Mouse (Mus musculus) MEL (cell line): Measurements from ENCODE around the gene Ell. TPM values are rescaled to one million over a fixed set of nuclear protein-coding genes. Genes with fewer than 3 reads are reported as not detected.

Experiments
- DNase-seq: peaks from one replicate; pipeline ENCODE4 v3.0.0; 2011; ENCODE audit warnings: low read depth, low spot score
- H3K27ac ChIP-seq: 2 replicates; pipeline ENCODE4 v1.5.1; 2012; ENCODE audit warnings: low read depth, mild to moderate bottlenecking, control low read depth, low read length, moderate library complexity; ENCODE audit not compliant: control insufficient read depth
- H3K27me3 ChIP-seq, 2 experiments: fragments of 150-350 bp in 1 of 2; sonication (generic) in 1 of 2; 2 replicates each; pipeline ENCODE4 v1.6.1; 2012; ENCODE audit warnings: low read length in 2 of 2, mild to moderate bottlenecking in 2 of 2, improper control_type of control experiment in 1 of 2, moderate library complexity in 1 of 2; ENCODE audit not compliant: insufficient read depth in 2 of 2, control insufficient read depth in 1 of 2
- H3K36me3 ChIP-seq, 2 experiments: 2 replicates each; pipeline ENCODE4 v1.6.1; 2012 to 2014; ENCODE audit warnings: low read length in 2 of 2, improper control_type of control experiment in 1 of 2, inconsistent platforms in 1 of 2, mild to moderate bottlenecking in 1 of 2; ENCODE audit not compliant: insufficient read depth in 2 of 2, control insufficient read depth in 1 of 2
- H3K4me1 ChIP-seq, 2 experiments: fragments of 150-350 bp in 1 of 2; sonication (generic) in 1 of 2; 2 replicates each; pipeline ENCODE4 v1.6.1; 2012; ENCODE audit warnings: low read length in 2 of 2, improper control_type of control experiment in 1 of 2, mild to moderate bottlenecking in 1 of 2; ENCODE audit not compliant: insufficient read depth in 2 of 2, control insufficient read depth in 1 of 2
- H3K4me3 ChIP-seq, 2 experiments: fragments of 150-350 bp in 1 of 2; sonication (generic) in 1 of 2; 2 replicates each; pipeline ENCODE4 v1.5.1; 2012; ENCODE audit warnings: low read depth in 2 of 2, low read length in 2 of 2, mild to moderate bottlenecking in 2 of 2, moderate library complexity in 2 of 2, control low read depth in 1 of 2, improper control_type of control experiment in 1 of 2; ENCODE audit not compliant: control insufficient read depth in 1 of 2, insufficient read depth in 1 of 2
- H3K79me2 ChIP-seq: 2 replicates; pipeline ENCODE4 v1.6.1; 2012; ENCODE audit warnings: mild to moderate bottlenecking, low read length, moderate library complexity; ENCODE audit not compliant: control insufficient read depth, poor library complexity, insufficient read depth
- H3K9ac ChIP-seq: 2 replicates; pipeline ENCODE4 v1.6.1; 2012; ENCODE audit warnings: low read depth, mild to moderate bottlenecking, control low read depth, low read length, moderate library complexity; ENCODE audit not compliant: control insufficient read depth, poor library complexity, severe bottlenecking
- H3K9me3 ChIP-seq: fragments of 150-350 bp; sonication (generic); replicated peaks from 2 replicates; pipeline ENCODE4 v1.6.1; 2012; ENCODE audit warnings: mild to moderate bottlenecking, low read length, improper control_type of control experiment, moderate library complexity; ENCODE audit not compliant: insufficient read depth
- BHLHE40 ChIP-seq: IDR thresholded peaks from 2 replicates; pipeline ENCODE4 v1.6.1; 2012; ENCODE audit warnings: low read depth, mild to moderate bottlenecking, inconsistent platforms, low read length, improper control_type of control experiment, borderline replicate concordance
- CHD1 ChIP-seq: IDR thresholded peaks from 2 replicates; pipeline ENCODE4 v1.6.1; 2012; ENCODE audit warnings: low read depth, mild to moderate bottlenecking, inconsistent platforms, low read length, improper control_type of control experiment
- CHD2 ChIP-seq: IDR thresholded peaks from 2 replicates; pipeline ENCODE4 v1.6.1; 2011; ENCODE audit warnings: low read length, improper control_type of control experiment
- E2F4 ChIP-seq: IDR thresholded peaks from 2 replicates; pipeline ENCODE4 v1.6.1; 2011; ENCODE audit warnings: low read depth, low read length, improper control_type of control experiment, borderline replicate concordance
- EP300 ChIP-seq, 2 experiments: IDR thresholded peaks; 2 replicates each; pipeline ENCODE4 v1.6.1; 2011; ENCODE audit warnings: improper control_type of control experiment in 2 of 2, low read length in 2 of 2, low read depth in 1 of 2, mild to moderate bottlenecking in 1 of 2
- ETS1 ChIP-seq: IDR thresholded peaks from 2 replicates; pipeline ENCODE4 v1.6.1; 2012; ENCODE audit warnings: low read depth, mild to moderate bottlenecking, inconsistent platforms, low read length, improper control_type of control experiment, moderate library complexity
- GATA1 ChIP-seq: IDR thresholded peaks from 2 replicates; pipeline ENCODE4 v1.6.1; 2011; ENCODE audit warnings: low read depth, low read length, improper control_type of control experiment
- HCFC1 ChIP-seq: IDR thresholded peaks from 2 replicates; pipeline ENCODE4 v1.6.1; 2012; ENCODE audit warnings: low read depth, mild to moderate bottlenecking, inconsistent platforms, low read length, improper control_type of control experiment, moderate library complexity
- JUND ChIP-seq: IDR thresholded peaks from 2 replicates; pipeline ENCODE4 v1.6.1; 2011; ENCODE audit warnings: low read depth, mild to moderate bottlenecking, improper control_type of control experiment, low read length
- MAX ChIP-seq: IDR thresholded peaks from 2 replicates; pipeline ENCODE4 v1.6.1; 2011; ENCODE audit warnings: low read length, improper control_type of control experiment
- MEF2A ChIP-seq: IDR thresholded peaks from 2 replicates; pipeline ENCODE4 v1.6.1; 2014; ENCODE audit warnings: low read depth, mild to moderate bottlenecking, inconsistent platforms, low read length, improper control_type of control experiment; ENCODE audit not compliant: poor library complexity, insufficient replicate concordance, severe bottlenecking; ENCODE audit errors: extremely low read depth
- MXI1 ChIP-seq: IDR thresholded peaks from 2 replicates; pipeline ENCODE4 v1.6.1; 2011; ENCODE audit warnings: mild to moderate bottlenecking, low read depth, low read length, improper control_type of control experiment
- MYB ChIP-seq: IDR thresholded peaks from 2 replicates; pipeline ENCODE4 v1.6.1; 2011; ENCODE audit warnings: mild to moderate bottlenecking, low read depth, low read length, improper control_type of control experiment
- MYC ChIP-seq: IDR thresholded peaks from 2 replicates; pipeline ENCODE4 v1.6.1; 2011; ENCODE audit warnings: low read depth, mild to moderate bottlenecking, low read length, improper control_type of control experiment, moderate library complexity
- NELFE ChIP-seq: IDR thresholded peaks from 2 replicates; pipeline ENCODE4 v1.6.1; 2011; ENCODE audit warnings: low read depth, low read length, improper control_type of control experiment
- POLR2A ChIP-seq, 2 experiments: IDR thresholded peaks; 2 replicates each; pipeline ENCODE4 v1.6.1; 2011 to 2012; ENCODE audit warnings: low read length in 2 of 2, mild to moderate bottlenecking in 2 of 2, control low read depth in 1 of 2, improper control_type of control experiment in 1 of 2, low read depth in 1 of 2, moderate library complexity in 1 of 2; ENCODE audit not compliant: control insufficient read depth in 1 of 2, insufficient read depth in 1 of 2, poor library complexity in 1 of 2
- POLR2AphosphoS5 ChIP-seq: IDR thresholded peaks from 2 replicates; pipeline ENCODE4 v1.6.1; 2012; ENCODE audit warnings: low read depth, borderline replicate concordance, mild to moderate bottlenecking, inconsistent platforms, low read length, moderate library complexity, mixed read lengths
- RAD21 ChIP-seq: IDR thresholded peaks from 2 replicates; pipeline ENCODE4 v1.6.1; 2011; ENCODE audit warnings: mild to moderate bottlenecking, low read depth, low read length, improper control_type of control experiment
- SIN3A ChIP-seq: IDR thresholded peaks from 2 replicates; pipeline ENCODE4 v1.6.1; 2012; ENCODE audit warnings: low read length, improper control_type of control experiment, inconsistent platforms
- SMC3 ChIP-seq: IDR thresholded peaks from 2 replicates; pipeline ENCODE4 v1.6.1; 2011; ENCODE audit warnings: low read depth, low read length, improper control_type of control experiment
- TAL1 ChIP-seq: IDR thresholded peaks from 2 replicates; pipeline ENCODE4 v1.6.1; 2012; ENCODE audit warnings: mild to moderate bottlenecking, inconsistent platforms, low read length, moderate library complexity, mixed read lengths
- TBP ChIP-seq: IDR thresholded peaks from 2 replicates; pipeline ENCODE4 v1.8.0; 2011; ENCODE audit warnings: low read depth, low read length, improper control_type of control experiment
- TCF12 ChIP-seq: IDR thresholded peaks from 2 replicates; pipeline ENCODE4 v1.6.1; 2014; ENCODE audit warnings: low read depth, mild to moderate bottlenecking, inconsistent platforms, low read length, improper control_type of control experiment, moderate library complexity
- UBTF ChIP-seq: IDR thresholded peaks from 2 replicates; pipeline ENCODE4 v1.6.1; 2012; ENCODE audit warnings: low read depth, mild to moderate bottlenecking, inconsistent platforms, low read length, improper control_type of control experiment, moderate library complexity, borderline replicate concordance; ENCODE audit not compliant: insufficient read depth
- USF1 ChIP-seq: IDR thresholded peaks from 2 replicates; pipeline ENCODE4 v1.6.1; 2014; ENCODE audit warnings: low read depth, mild to moderate bottlenecking, inconsistent platforms, low read length, improper control_type of control experiment, moderate library complexity
- USF2 ChIP-seq, 2 experiments: IDR thresholded peaks; 2 replicates each; pipeline ENCODE4 v1.6.1; 2011 to 2012; ENCODE audit warnings: improper control_type of control experiment in 2 of 2, low read length in 2 of 2, borderline replicate concordance in 1 of 2, inconsistent platforms in 1 of 2, low read depth in 1 of 2, mild to moderate bottlenecking in 1 of 2; ENCODE audit not compliant: insufficient read depth in 1 of 2
- polyA plus RNA-seq, 2 experiments: library from polyadenylated mRNA; stranded (reverse) in 1 of 2; unstranded in 1 of 2; fragments of >175 nt in 1 of 2; fragments of >200 nt in 1 of 2; gene quantifications; 2 replicates each; pipeline versions ENCODE4 v1.2.1 to v1.2.4; 2012; ENCODE audit warnings: low replicate concordance in 2 of 2, low read depth in 1 of 2; ENCODE audit not compliant: insufficient read length in 2 of 2, insufficient read depth in 1 of 2, missing spikeins in 1 of 2
- total RNA-seq: library from RNA; depleted of rRNA; stranded (reverse); fragments of 300-350 nt; gene quantifications from 2 replicates; pipeline ENCODE4 v1.2.3, GENCODE M21; 2012

Gene Ell
- total and polyA plus RNA-seq, 3 experiments, result 12.4 to 25.9 TPM; not detected in 1

DNA sequence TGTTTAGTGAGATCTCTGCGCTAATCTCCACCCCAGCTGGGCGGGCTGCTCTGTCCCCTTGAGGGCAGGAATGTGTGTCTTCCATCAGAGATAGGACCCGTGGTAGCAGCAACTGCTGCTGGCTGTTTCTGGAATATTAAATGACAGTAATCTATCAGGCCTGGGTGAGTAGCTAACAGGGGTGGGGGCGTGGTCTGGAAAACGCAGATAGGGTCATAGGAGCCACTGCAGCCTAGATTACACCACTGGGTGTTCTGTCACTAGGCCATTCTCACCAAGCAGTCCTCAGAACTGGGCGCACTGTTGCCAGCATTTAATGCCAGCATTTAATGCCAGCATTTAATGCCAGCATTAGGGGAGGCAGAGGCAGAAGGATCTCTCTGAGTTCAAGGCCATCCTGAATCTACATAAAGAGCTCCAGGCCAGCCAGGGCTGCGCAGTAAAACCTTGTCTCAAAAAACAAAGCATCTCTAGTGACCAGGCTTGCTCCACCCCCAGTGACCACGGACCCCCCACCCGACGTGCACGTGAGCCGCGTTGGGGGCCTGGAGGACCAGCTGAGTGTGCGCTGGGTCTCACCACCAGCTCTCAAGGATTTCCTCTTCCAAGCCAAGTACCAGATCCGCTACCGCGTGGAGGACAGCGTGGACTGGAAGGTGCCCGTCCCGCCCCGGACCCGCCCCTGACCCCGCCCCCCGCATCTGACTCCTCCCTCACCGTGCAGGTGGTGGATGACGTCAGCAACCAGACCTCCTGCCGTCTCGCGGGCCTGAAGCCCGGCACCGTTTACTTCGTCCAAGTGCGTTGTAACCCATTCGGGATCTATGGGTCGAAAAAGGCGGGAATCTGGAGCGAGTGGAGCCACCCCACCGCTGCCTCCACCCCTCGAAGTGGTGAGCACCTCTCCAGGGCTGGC is 38.6 kb upstream of the Ell start:
- peak; percentile 81 for DNase-seq
- H3K9ac ChIP-seq, result peak overlapping the region; percentile 88
- H3K4me3 ChIP-seq, result peak overlapping the region; percentile 70 to 84

DNA sequence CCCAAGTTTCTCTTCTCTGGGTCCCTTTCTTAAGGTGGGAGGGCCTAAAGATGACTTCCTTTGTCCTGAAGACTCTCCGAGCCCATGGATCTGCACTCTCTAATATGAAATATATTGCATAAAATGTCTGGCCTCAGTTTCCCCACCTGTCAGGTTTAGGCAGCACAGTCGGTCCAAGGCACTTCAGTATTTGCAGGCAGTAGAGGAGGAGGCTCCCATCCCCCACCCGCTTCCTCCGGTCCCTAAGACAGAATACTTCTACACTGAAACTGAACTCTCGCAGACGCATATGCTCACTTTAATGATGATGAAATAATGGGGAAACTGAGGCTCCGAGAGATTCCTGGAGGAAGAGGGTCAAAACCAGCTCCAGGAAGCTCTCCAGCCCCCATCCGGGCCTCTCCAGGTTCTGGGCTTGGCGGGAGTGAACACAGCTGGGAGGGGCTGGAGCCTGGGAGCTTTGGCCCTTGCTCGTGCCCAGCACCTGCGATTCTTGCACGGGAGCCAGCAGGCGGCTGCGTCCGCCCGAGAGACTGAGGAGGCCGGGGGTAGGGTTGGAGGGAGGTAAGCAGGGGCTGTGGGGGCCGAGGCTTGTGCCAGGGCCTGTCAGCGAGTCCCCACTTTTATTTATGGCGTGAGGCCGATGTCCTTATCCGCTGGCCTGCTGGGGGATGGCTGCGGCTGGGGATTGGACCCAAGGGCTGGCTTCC is 37.3 kb upstream of the Ell start:
- H3K4me1 ChIP-seq, result peaks cover 3 to 35% of the 10 kb centered on the region in 2 experiments; a peak in 3 of 4 replicates
- H3K4me3 ChIP-seq, result peak overlapping the region; percentile 54 to 84
- H3K36me3 ChIP-seq, result peaks cover 0 to 18% of the 10 kb centered on the region in 2 experiments; a peak in 2 of 4 replicates
- peak overlapping the region; percentile 88 for H3K9ac ChIP-seq
- H3K79me2 ChIP-seq, result peaks cover 16% of the 10 kb centered on the region
- no peaks in the 10 kb centered on the region for H3K9me3 ChIP-seq
- H3K27me3 ChIP-seq, result no peaks in the 10 kb centered on the region
- DNase-seq, result peak; percentile 68
- TF ChIP-seq MYC (0 out of 2 replicates have a peak, but pooled peaks have one; percentile 11), UBTF (no peak), TAL1 (no peak), MAX (peak; percentile 40), HCFC1 (peak; percentile 45; the same call in 1 of the 2 replicates), CHD2 (peak; percentile 66), SIN3A (peak; percentile 27; the same call in 1 of the 2 replicates), POLR2AphosphoS5 (no peak), TCF12 (0 out of 2 replicates have a peak, but pooled peaks have one; percentile 12), TBP (0 out of 2 replicates have a peak, but pooled peaks have one; percentile 15)
- H3K27ac ChIP-seq, result peak overlapping the region; percentile 82

More for the DNA sequence above, 38.6 kb upstream of the Ell start:
- TF ChIP-seq NELFE (no peak; the same call in 1 of the 2 replicates), CHD2 (no peak), CHD1 (no peak), MEF2A (no peak), SIN3A (peak; percentile 43), MYB (no peak), USF2 (IDR thresholded peaks at IDR 0.05; ENCODE audit: borderline replicate concordance in 1 of 2, insufficient read depth in 1 of 2, low read depth in 1 of 2, low read length in 2 of 2) (no peak), POLR2A (IDR thresholded peaks at IDR 0.05; ENCODE audit: control insufficient read depth in 1 of 2, insufficient read depth in 1 of 2, low read depth in 1 of 2, low read length in 2 of 2, poor library complexity in 1 of 2) (peak in 1 of 2 experiments; percentile 53; a peak in 1 of 4 replicates), MAX (peak; percentile 39), EP300 (IDR thresholded peaks at IDR 0.05; ENCODE audit: low read depth in 1 of 2, low read length in 2 of 2) (peak in 1 of 2 experiments; percentile 36; a peak in 2 of 4 replicates), TBP (0 out of 2 replicates have a peak, but pooled peaks have one; percentile 20), MXI1 (peak; percentile 67; the same call in 1 of the 2 replicates), E2F4 (no peak), HCFC1 (no peak), MYC (0 out of 2 replicates have a peak, but pooled peaks have one; percentile 36), ETS1 (0 out of 2 replicates have a peak, but pooled peaks have one; percentile 30), JUND (no peak), SMC3 (no peak), BHLHE40 (peak; percentile 75; the same call in 1 of the 2 replicates), RAD21 (no peak), TCF12 (0 out of 2 replicates have a peak, but pooled peaks have one; percentile 19), USF1 (no peak), GATA1 (no peak; the same call in 1 of the 2 replicates)
- Histone ChIP-seq H3K79me2 (peaks cover 9% of the 10 kb centered on the region), H3K9me3 (no peaks in the 10 kb centered on the region), H3K27ac (peak overlapping the region; percentile 82), H3K4me1 (peaks cover 3 to 31% of the 10 kb centered on the region in 2 experiments; a peak in 3 of 4 replicates), H3K36me3 (peaks cover 0 to 16% of the 10 kb centered on the region in 2 experiments; a peak in 2 of 4 replicates), H3K27me3 (no peaks in the 10 kb centered on the region; a peak in 1 of 4 replicates)
